Mouse (Mus musculus) heart, embryonic 15.5 days (tissue): ENCODE results near the gene Rnd1. TPM values are rescaled to one million over a fixed set of nuclear protein-coding genes. Genes with fewer than 3 reads are reported as not detected.

ENCODE experiments used
- ATAC-seq: fragments of 200-750 bp; cut with Nextera tagmentation; replicated peaks from 2 replicates; pipeline ENCODE4 v1.8.0; 2017; ENCODE audit warnings: low read depth, moderate TSS enrichment; ENCODE audit not compliant: insufficient number of reproducible peaks, insufficient read depth, low FRiP score
- H3K27ac ChIP-seq: fragments of 300-500 bp; sonication (generic); 2 replicates; pipeline ENCODE4 v1.5.1; 2015; ENCODE audit warnings: mild to moderate bottlenecking, inconsistent platforms
- H3K27me3 ChIP-seq: fragments of 300-500 bp; sonication (generic); 2 replicates; pipeline ENCODE4 v1.6.1; 2015; ENCODE audit warnings: inconsistent platforms
- H3K36me3 ChIP-seq: fragments of 300-500 bp; sonication (generic); 2 replicates; pipeline ENCODE4 v1.6.1; 2015; ENCODE audit warnings: mild to moderate bottlenecking, inconsistent platforms
- H3K4me1 ChIP-seq: fragments of 300-500 bp; sonication (generic); replicated peaks from 2 replicates; pipeline ENCODE4 v1.6.1; 2015; ENCODE audit warnings: inconsistent platforms
- H3K4me2 ChIP-seq: fragments of 300-500 bp; sonication (generic); 2 replicates; pipeline ENCODE4 v1.6.1; 2015; ENCODE audit warnings: inconsistent platforms, mild to moderate bottlenecking, moderate library complexity
- H3K4me3 ChIP-seq: fragments of 300-500 bp; sonication (generic); 2 replicates; pipeline ENCODE4 v1.5.1; 2015; ENCODE audit warnings: mild to moderate bottlenecking, inconsistent platforms
- H3K9ac ChIP-seq: fragments of 300-500 bp; sonication (generic); 2 replicates; pipeline ENCODE4 v1.6.1; 2015; ENCODE audit warnings: mild to moderate bottlenecking, inconsistent platforms
- H3K9me3 ChIP-seq: fragments of 300-500 bp; sonication (generic); replicated peaks from 2 replicates; pipeline ENCODE4 v1.6.1; 2016; ENCODE audit warnings: inconsistent platforms
- WGBS: fragments of 180-500 bp; shearing (Covaris S2); methylation state at CpG from one replicate; pipeline ENCODE4 v1.1.7; 2015; ENCODE audit warnings: mixed read lengths; 5-methylcytosine and 5-hydroxymethylcytosine counted together
- polyA plus RNA-seq: library from polyadenylated mRNA; unstranded; fragments of >200 nt; fragmentation: Nextera tagmentation; extraction: Ambion mirVana; gene quantifications from 2 replicates; pipeline ENCODE4 v1.2.1, GENCODE M21; 2015

Gene Rnd1
- polyA plus RNA-seq, 1 experiment from 2014 or later: 1.1 TPM

GRCm38 (mm10) chr15:98635291-98635841, 41.9 kb downstream of the Rnd1 start:
- Histone ChIP-seq H3K9me3 (no peaks in the 10 kb centered on the region), H3K4me1 (peaks cover 47% of the 10 kb centered on the region), H3K4me3 (peak overlapping the region; percentile 77), H3K4me2 (peak overlapping the region; percentile 91), H3K9ac (peak overlapping the region; percentile 70), H3K27me3 (peaks cover 63% of the 10 kb centered on the region), H3K27ac (no peak overlapping the region), H3K36me3 (no peaks in the 10 kb centered on the region)
- 5% methylated on average over 21 of the region's 21 CpGs for WGBS
- no peak for ATAC-seq

- Histone ChIP-seq H3K4me2 (peak overlapping the region; percentile 91), H3K36me3 (no peaks in the 10 kb centered on the region), H3K4me3 (peak overlapping the region; percentile 77), H3K9ac (peak overlapping the region; percentile 70), H3K9me3 (no peaks in the 10 kb centered on the region), H3K4me1 (peaks cover 53% of the 10 kb centered on the region), H3K27ac (peak overlapping the region; percentile 8; the same call in 1 of the 2 replicates), H3K27me3 (peaks cover 68% of the 10 kb centered on the region)
- 2% methylated on average over 56 of the region's 65 CpGs for WGBS
- peak; percentile 43; the same call in 1 of the 2 replicates for ATAC-seq
These were observed 42.6 kb downstream of the Rnd1 start for GRCm38 (mm10) chr15:98634541-98635081.

- Histone ChIP-seq H3K4me3 (peak overlapping the region; percentile 77), H3K9me3 (no peaks in the 10 kb centered on the region), H3K27ac (peak overlapping the region; percentile 8; the same call in 1 of the 2 replicates), H3K4me2 (peak overlapping the region; percentile 91), H3K4me1 (peaks cover 60% of the 10 kb centered on the region), H3K27me3 (peaks cover 64% of the 10 kb centered on the region), H3K9ac (peak overlapping the region; percentile 70), H3K36me3 (no peaks in the 10 kb centered on the region)
- 1% methylated on average over 25 of the region's 25 CpGs for WGBS
- no peak for ATAC-seq
These were observed 43.3 kb downstream of the Rnd1 start for GRCm38 (mm10) chr15:98633822-98634470.

GRCm38 (mm10) chr15:98632921-98633320, 44.3 kb downstream of the Rnd1 start:
- Histone ChIP-seq H3K4me3 (peak overlapping the region; percentile 77), H3K4me2 (peak overlapping the region; percentile 91), H3K27ac (no peak overlapping the region), H3K9me3 (no peaks in the 10 kb centered on the region), H3K27me3 (peaks cover 73% of the 10 kb centered on the region), H3K4me1 (peaks cover 69% of the 10 kb centered on the region), H3K36me3 (no peaks in the 10 kb centered on the region), H3K9ac (peak overlapping the region; percentile 53; the same call in 1 of the 2 replicates)
- 5% methylated on average over 4 of the region's 4 CpGs for WGBS
- no peak for ATAC-seq

- Histone ChIP-seq H3K27ac (0 out of 2 replicates have a peak overlapping the region, but pooled peaks have one; percentile 20), H3K4me3 (peak overlapping the region; percentile 77), H3K36me3 (no peaks in the 10 kb centered on the region), H3K9ac (peak overlapping the region; percentile 53), H3K4me1 (peaks cover 69% of the 10 kb centered on the region), H3K27me3 (peaks cover 69% of the 10 kb centered on the region), H3K4me2 (peak overlapping the region; percentile 91), H3K9me3 (no peaks in the 10 kb centered on the region)
- peak; percentile 66 for ATAC-seq
- 1% methylated on average over 25 of the region's 25 CpGs for WGBS
These were observed 45.0 kb downstream of the Rnd1 start for GRCm38 (mm10) chr15:98632107-98632744.

- WGBS: under 1% methylated on average over 18 of the region's 18 CpGs
- Histone ChIP-seq H3K4me3 (peak overlapping the region; percentile 77), H3K36me3 (no peaks in the 10 kb centered on the region), H3K4me1 (peaks cover 67% of the 10 kb centered on the region), H3K27me3 (peaks cover 61% of the 10 kb centered on the region), H3K4me2 (peak overlapping the region; percentile 91), H3K9ac (peak overlapping the region; percentile 53), H3K9me3 (no peaks in the 10 kb centered on the region), H3K27ac (0 out of 2 replicates have a peak overlapping the region, but pooled peaks have one; percentile 20)
- 0 out of 2 replicates have a peak, but pooled peaks have one; percentile 5 for ATAC-seq
These were observed 45.8 kb downstream of the Rnd1 start for GRCm38 (mm10) chr15:98631493-98631892.

- Histone ChIP-seq H3K9ac (peak within 1 kb of the TSS; percentile 53; the same call in 1 of the 2 replicates), H3K4me3 (peak within 1 kb of the TSS; percentile 77), H3K4me1 (peaks cover 66% of the 10 kb centered on the region), H3K27ac (0 out of 2 replicates have a peak within 1 kb of the TSS, but pooled peaks have one; percentile 20), H3K9me3 (no peaks in the 10 kb centered on the region), H3K4me2 (peak within 1 kb of the TSS; percentile 91), H3K27me3 (peaks cover 53% of the 10 kb centered on the region), H3K36me3 (no peaks in the 10 kb centered on the region)
- 40% methylated on average over 4 of the region's 4 CpGs for WGBS
- ATAC-seq: no peak
These were observed 46.7 kb downstream of the Rnd1 start, which contains the start of gene Cacnb3 for GRCm38 (mm10) chr15:98630540-98630939. Cacnb3 (plus strand) TSS chr15:98630840.

DNA sequence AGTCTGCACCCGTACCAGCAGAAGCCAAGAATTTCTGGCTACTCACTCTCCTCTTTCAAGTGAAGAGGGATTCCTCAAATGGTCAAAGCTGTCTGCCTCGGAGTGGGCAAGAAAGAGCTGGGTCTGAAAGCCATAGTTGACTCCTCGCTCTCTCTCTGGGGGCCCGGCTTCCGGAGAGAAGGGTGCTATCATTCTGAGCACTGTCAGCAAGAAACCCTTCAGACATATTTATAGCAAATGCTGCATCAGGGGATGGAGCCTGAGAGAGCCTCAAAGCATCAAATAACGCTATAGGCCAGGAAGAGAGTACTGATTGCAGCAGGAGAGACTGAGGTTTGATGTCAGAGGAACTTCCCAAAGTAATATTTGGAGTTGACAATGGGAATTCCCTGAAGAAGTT, 47.8 kb downstream of the Rnd1 start:
- ATAC-seq: no peak
- Histone ChIP-seq H3K4me2 (peak overlapping the region; percentile 48; the same call in 1 of the 2 replicates), H3K9me3 (no peaks in the 10 kb centered on the region), H3K27me3 (peaks cover 52% of the 10 kb centered on the region), H3K36me3 (no peaks in the 10 kb centered on the region), H3K4me1 (peaks cover 61% of the 10 kb centered on the region), H3K9ac (no peak overlapping the region), H3K4me3 (no peak overlapping the region), H3K27ac (no peak overlapping the region)
- 30% methylated on average over 6 of the region's 6 CpGs for WGBS

GRCm38 (mm10) chr15:98628589-98629254, 48.5 kb downstream of the Rnd1 start:
- no peak for ATAC-seq
- Histone ChIP-seq H3K4me1 (peaks cover 56% of the 10 kb centered on the region), H3K9me3 (no peaks in the 10 kb centered on the region), H3K27me3 (peaks cover 45% of the 10 kb centered on the region), H3K4me2 (peak overlapping the region; percentile 48), H3K27ac (0 out of 2 replicates have a peak overlapping the region, but pooled peaks have one; percentile 24), H3K36me3 (no peaks in the 10 kb centered on the region), H3K4me3 (peak overlapping the region; percentile 14), H3K9ac (no peak overlapping the region)
- WGBS: 14% methylated on average over 20 of the region's 20 CpGs

- peaks cover 34% of the 10 kb centered on the region for H3K27me3 ChIP-seq
- peak overlapping the region; percentile 8; the same call in 1 of the 2 replicates for H3K27ac ChIP-seq
- no peak overlapping the region for H3K4me3 ChIP-seq
- H3K36me3 ChIP-seq: no peaks in the 10 kb centered on the region
- WGBS: 79% methylated on average over 7 of the region's 7 CpGs
- peak overlapping the region; percentile 33 for H3K4me2 ChIP-seq
- peaks cover 46% of the 10 kb centered on the region for H3K4me1 ChIP-seq
- no peaks in the 10 kb centered on the region for H3K9me3 ChIP-seq
- no peak overlapping the region for H3K9ac ChIP-seq
- no peak for ATAC-seq
These were observed 50.6 kb downstream of the Rnd1 start for GRCm38 (mm10) chr15:98626487-98627212.
